Mouse (Mus musculus) monocyte, adult 5-6 weeks (primary cell): ENCODE data around the gene Gm7861. TPM values are rescaled to one million over a fixed set of nuclear protein-coding genes. Genes with fewer than 3 reads are reported as not detected.
"Not testable (repeated sequence)": the region's sequence is repeated elsewhere in the genome, so short reads cannot be mapped to it uniquely, and the experiment has no call there.

ENCODE experiments used
- ATAC-seq: fragments of 153-309, 156-312 bp; replicated peaks from 2 replicates; pipeline ENCODE4 v1.8.0; 2017; ENCODE audit warnings: mild to moderate bottlenecking; ENCODE audit not compliant: low TSS enrichment, insufficient number of reproducible peaks, severe bottlenecking, poor library complexity, low FRiP score
- total RNA-seq: library from RNA; stranded (forward); fragments of 200-1000, 200-491, 200-594 nt; gene quantifications from 3 replicates; pipeline ENCODE4 v1.2.3, GENCODE M21; 2017

The Gm7861 gene
- not detected in 3 replicates for total RNA-seq

DNA sequence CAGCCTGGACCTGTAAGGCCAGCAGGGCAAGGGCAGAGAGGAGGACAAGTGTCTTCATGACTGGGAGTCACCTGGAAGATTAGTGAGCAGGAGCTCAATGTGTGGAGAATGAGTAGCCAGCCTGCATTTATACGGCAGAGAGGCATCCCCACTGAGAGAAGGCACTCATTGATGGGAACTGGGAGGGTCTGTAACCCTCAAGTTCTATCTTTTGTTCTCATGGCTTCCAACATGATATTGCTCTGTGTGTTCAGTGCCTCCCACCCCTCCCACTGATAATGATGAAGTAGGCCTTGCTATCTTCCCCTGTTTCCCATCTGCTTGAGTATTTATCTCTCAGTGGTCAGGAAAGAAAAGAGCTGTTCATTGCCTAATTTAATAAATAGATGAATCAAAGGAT is at the start of gene Gm7861:
Gm7861 (minus strand) TSS at position 101 of the 400 bp plus-strand sequence.
- ATAC-seq = not testable (repeated sequence)

DNA sequence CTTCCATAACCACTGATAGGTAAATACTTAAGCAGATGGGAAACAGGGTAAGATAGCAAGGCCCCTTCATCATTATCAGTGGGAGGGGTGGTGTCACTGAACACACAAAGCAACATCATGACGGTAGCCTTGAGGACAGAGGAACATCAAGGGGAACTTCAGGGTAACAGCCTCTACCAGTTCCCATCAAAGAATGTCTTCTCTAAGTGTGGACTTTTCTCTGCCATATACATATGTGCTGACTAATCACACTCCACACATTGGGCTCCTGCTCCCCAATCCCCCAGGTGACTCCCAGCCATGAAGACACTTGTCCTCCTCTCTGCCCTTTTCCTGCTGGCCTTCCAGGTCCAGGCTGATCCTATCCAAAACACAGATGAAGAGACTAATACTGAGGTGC is 23.6 kb upstream of the Gm7861 start, which contains the start of gene Defa26:
Defa26 (plus strand) TSS at position 301 of the 400 bp plus-strand sequence.
- not testable (repeated sequence) for ATAC-seq

DNA sequence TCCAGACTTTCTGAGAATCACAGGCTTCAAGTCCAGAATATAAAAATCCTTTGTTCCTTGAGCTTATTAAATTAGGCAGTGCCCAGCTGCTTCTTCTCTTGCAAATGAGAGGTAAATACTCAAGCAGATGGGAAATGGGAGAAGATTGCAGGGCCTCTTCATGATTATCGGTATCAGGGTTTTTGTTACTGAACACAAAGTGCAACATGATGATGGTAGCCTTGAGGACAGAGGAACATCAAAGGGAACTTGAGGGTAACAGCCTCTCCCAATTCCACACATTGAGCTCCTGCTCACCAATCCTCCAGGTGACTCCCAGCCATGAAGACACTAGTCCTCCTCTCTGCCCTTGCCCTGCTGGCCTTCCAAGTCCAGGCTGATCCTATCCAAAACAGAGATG is 11.6 kb downstream of the Gm7861 start, which contains the start of gene Defa28:
Defa28 (plus strand) TSS at position 301 of the 400 bp plus-strand sequence.
- not testable (repeated sequence) for ATAC-seq

DNA sequence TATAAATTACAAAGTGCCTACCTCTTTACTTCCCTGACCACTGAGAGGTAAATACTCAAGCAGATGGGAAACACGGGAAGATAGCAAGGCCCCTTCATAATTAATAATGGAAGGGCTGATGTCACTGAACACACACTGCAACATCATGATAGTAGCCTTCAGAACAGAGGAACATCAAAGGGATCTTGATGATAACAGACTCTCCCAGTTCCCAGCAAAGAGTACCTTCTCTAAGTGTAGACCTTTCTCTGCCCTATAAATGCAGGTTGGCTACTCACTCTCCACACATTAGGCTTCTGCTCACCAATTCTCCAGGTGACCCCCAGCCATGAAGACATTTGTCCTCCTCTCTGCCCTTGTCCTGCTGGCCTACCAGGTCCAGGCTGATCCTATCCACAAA is 29.2 kb downstream of the Gm7861 start, which contains the start of gene Defa37:
Defa37 (plus strand) TSS at position 301 of the 400 bp plus-strand sequence.
- not testable (repeated sequence) for ATAC-seq

Other genes starting within 250 kb of the Gm7861 start
- not detected in 3 replicates for gene Defa2, start 216.0 kb downstream of the Gm7861 start, total RNA-seq
- not detected in 3 replicates for gene Defa33, start 202.7 kb downstream of the Gm7861 start, total RNA-seq
- not detected in 3 replicates for gene Defa36, start 167.1 kb downstream of the Gm7861 start, total RNA-seq
- gene Gm7849, start 137.9 kb downstream of the Gm7861 start, total RNA-seq = not detected in 3 replicates
- gene Defa20, start 85.2 kb downstream of the Gm7861 start, total RNA-seq = not detected in 3 replicates
- gene Defa32, start 65.5 kb downstream of the Gm7861 start, total RNA-seq = not detected in 3 replicates
- not detected in 3 replicates for gene Defa37, start 29.1 kb downstream of the Gm7861 start, total RNA-seq
- gene Defa28, start 11.5 kb downstream of the Gm7861 start, total RNA-seq = not detected in 3 replicates
- gene Defa26, start 23.7 kb upstream of the Gm7861 start, total RNA-seq = not detected in 3 replicates
- gene Defa17, start 61.3 kb upstream of the Gm7861 start, total RNA-seq = not detected in 3 replicates
- not detected in 3 replicates for gene Defa34, start 71.3 kb upstream of the Gm7861 start, total RNA-seq
- gene AY761184, start 109.1 kb upstream of the Gm7861 start, total RNA-seq = not detected in 3 replicates
- gene Defa24, start 140.0 kb upstream of the Gm7861 start, total RNA-seq = not detected in 3 replicates
- gene Defb50, start 229.0 kb upstream of the Gm7861 start, total RNA-seq = not detected in 3 replicates
- gene Defb2, start 245.4 kb upstream of the Gm7861 start, total RNA-seq = not detected in 3 replicates